Mouse (Mus musculus): ENCODE measurements around the gene Dglucy. TPM values are rescaled to one million over a fixed set of nuclear protein-coding genes. Genes with fewer than 3 reads are reported as not detected.

The Dglucy gene
- polyA plus RNA-seq, 1 experiment from 2014 or later: 0.44 TPM

- Histone ChIP-seq H3K27ac (ENCODE audit: low read depth, low read length) (no peak overlapping the region), H3K9me3 (ENCODE audit: control insufficient read depth, low read length) (no peaks in the 10 kb centered on the region; the same call in 1 of the 2 replicates), H3K9ac (ENCODE audit: low read length) (no peak overlapping the region), H3K4me3 (ENCODE audit: low read depth, low read length) (no peak overlapping the region), H3K4me1 (ENCODE audit: control insufficient read depth, insufficient read depth, low read length) (no peaks in the 10 kb centered on the region), H3K4me2 (no peak overlapping the region), H3K27me3 (ENCODE audit: control insufficient read depth, insufficient read depth, low read length) (no peaks in the 10 kb centered on the region), H3K36me3 (ENCODE audit: control insufficient read depth, insufficient read depth, low read length) (no peaks in the 10 kb centered on the region)
- ATAC-seq (ENCODE audit: low FRiP score): no peak
- no peak for DNase-seq (ENCODE audit: low spot score, missing footprints)
These were observed 86.2 kb downstream of the Dglucy start for GRCm38 (mm10) chr12:100865072-100865471.

- no peak overlapping the region for H3K4me3 ChIP-seq (ENCODE audit: low read depth, low read length)
- no peak overlapping the region for H3K9ac ChIP-seq (ENCODE audit: low read length)
- H3K27ac ChIP-seq (ENCODE audit: low read depth, low read length): no peak overlapping the region
- no peaks in the 10 kb centered on the region; the same call in 1 of the 2 replicates for H3K9me3 ChIP-seq (ENCODE audit: control insufficient read depth, low read length)
- DNase-seq (ENCODE audit: low spot score, missing footprints) (no peak), ATAC-seq (ENCODE audit: low FRiP score) (no peak)
- H3K27me3 ChIP-seq (ENCODE audit: control insufficient read depth, insufficient read depth, low read length): no peaks in the 10 kb centered on the region
- H3K4me1 ChIP-seq (ENCODE audit: control insufficient read depth, insufficient read depth, low read length): no peaks in the 10 kb centered on the region
- H3K4me2 ChIP-seq: no peak overlapping the region
- no peaks in the 10 kb centered on the region for H3K36me3 ChIP-seq (ENCODE audit: control insufficient read depth, insufficient read depth, low read length)
- WGBS: 81% methylated on average over 11 of the region's 11 CpGs
These were observed 86.7 kb downstream of the Dglucy start for GRCm38 (mm10) chr12:100865509-100866078.

- DNase-seq (ENCODE audit: low spot score, missing footprints) (no peak), ATAC-seq (ENCODE audit: low FRiP score) (no peak)
- Histone ChIP-seq H3K4me1 (ENCODE audit: control insufficient read depth, insufficient read depth, low read length) (no peaks in the 10 kb centered on the region), H3K27ac (ENCODE audit: low read depth, low read length) (no peak overlapping the region), H3K4me2 (no peak overlapping the region), H3K36me3 (ENCODE audit: control insufficient read depth, insufficient read depth, low read length) (no peaks in the 10 kb centered on the region), H3K9me3 (ENCODE audit: control insufficient read depth, low read length) (no peaks in the 10 kb centered on the region; the same call in 1 of the 2 replicates), H3K4me3 (ENCODE audit: low read depth, low read length) (no peak overlapping the region), H3K9ac (ENCODE audit: low read length) (no peak overlapping the region), H3K27me3 (ENCODE audit: control insufficient read depth, insufficient read depth, low read length) (no peaks in the 10 kb centered on the region)
- 89% methylated on average over 8 of the region's 8 CpGs for WGBS
These were observed 88.2 kb downstream of the Dglucy start for GRCm38 (mm10) chr12:100867097-100867496.

- no peaks in the 10 kb centered on the region for H3K36me3 ChIP-seq (ENCODE audit: control insufficient read depth, insufficient read depth, low read length)
- H3K27ac ChIP-seq (ENCODE audit: low read depth, low read length): no peak overlapping the region
- no peak overlapping the region for H3K4me3 ChIP-seq (ENCODE audit: low read depth, low read length)
- no peaks in the 10 kb centered on the region for H3K4me1 ChIP-seq (ENCODE audit: control insufficient read depth, insufficient read depth, low read length)
- no peak overlapping the region for H3K9ac ChIP-seq (ENCODE audit: low read length)
- DNase-seq (ENCODE audit: low spot score, missing footprints) (no peak), ATAC-seq (ENCODE audit: low FRiP score) (no peak)
- H3K4me2 ChIP-seq: no peak overlapping the region
- no peaks in the 10 kb centered on the region for H3K27me3 ChIP-seq (ENCODE audit: control insufficient read depth, insufficient read depth, low read length)
- no peaks in the 10 kb centered on the region; the same call in 1 of the 2 replicates for H3K9me3 ChIP-seq (ENCODE audit: control insufficient read depth, low read length)
- 71% methylated on average over 4 of the region's 4 CpGs for WGBS
These were observed 89.3 kb downstream of the Dglucy start for GRCm38 (mm10) chr12:100868049-100868622.

GRCm38 (mm10) chr12:100871234-100871633 is 92.4 kb downstream of the Dglucy start:
- no peak for ATAC-seq (ENCODE audit: low FRiP score)
- Histone ChIP-seq H3K9me3 (ENCODE audit: control insufficient read depth, low read length) (no peaks in the 10 kb centered on the region; the same call in 1 of the 2 replicates), H3K4me2 (no peak overlapping the region), H3K27me3 (ENCODE audit: control insufficient read depth, insufficient read depth, low read length) (no peaks in the 10 kb centered on the region), H3K27ac (ENCODE audit: low read depth, low read length) (no peak overlapping the region), H3K4me1 (ENCODE audit: control insufficient read depth, insufficient read depth, low read length) (no peaks in the 10 kb centered on the region), H3K36me3 (ENCODE audit: control insufficient read depth, insufficient read depth, low read length) (no peaks in the 10 kb centered on the region), H3K4me3 (ENCODE audit: low read depth, low read length) (no peak overlapping the region), H3K9ac (ENCODE audit: low read length) (no peak overlapping the region)
- no peak for DNase-seq (ENCODE audit: low spot score, missing footprints)
- 92% methylated on average over 6 of the region's 6 CpGs for WGBS

GRCm38 (mm10) chr12:100871841-100872240 is 93.0 kb downstream of the Dglucy start:
- H3K27ac ChIP-seq (ENCODE audit: low read depth, low read length): no peak overlapping the region
- WGBS: 85% methylated on average over 2 of the region's 2 CpGs
- no peaks in the 10 kb centered on the region for H3K4me1 ChIP-seq (ENCODE audit: control insufficient read depth, insufficient read depth, low read length)
- ATAC-seq (ENCODE audit: low FRiP score) (no peak), DNase-seq (ENCODE audit: low spot score, missing footprints) (no peak)
- no peak overlapping the region for H3K9ac ChIP-seq (ENCODE audit: low read length)
- no peaks in the 10 kb centered on the region for H3K36me3 ChIP-seq (ENCODE audit: control insufficient read depth, insufficient read depth, low read length)
- no peaks in the 10 kb centered on the region for H3K27me3 ChIP-seq (ENCODE audit: control insufficient read depth, insufficient read depth, low read length)
- no peak overlapping the region for H3K4me3 ChIP-seq (ENCODE audit: low read depth, low read length)
- H3K4me2 ChIP-seq: no peak overlapping the region
- H3K9me3 ChIP-seq (ENCODE audit: control insufficient read depth, low read length): no peaks in the 10 kb centered on the region; the same call in 1 of the 2 replicates

GRCm38 (mm10) chr12:100873612-100874011 is 94.8 kb downstream of the Dglucy start:
- no peaks in the 10 kb centered on the region for H3K4me1 ChIP-seq (ENCODE audit: control insufficient read depth, insufficient read depth, low read length)
- H3K4me2 ChIP-seq: no peak overlapping the region
- no peaks in the 10 kb centered on the region for H3K27me3 ChIP-seq (ENCODE audit: control insufficient read depth, insufficient read depth, low read length)
- no peak for DNase-seq (ENCODE audit: low spot score, missing footprints)
- no peaks in the 10 kb centered on the region for H3K36me3 ChIP-seq (ENCODE audit: control insufficient read depth, insufficient read depth, low read length)
- H3K9ac ChIP-seq (ENCODE audit: low read length): no peak overlapping the region
- no peak overlapping the region for H3K4me3 ChIP-seq (ENCODE audit: low read depth, low read length)
- H3K27ac ChIP-seq (ENCODE audit: low read depth, low read length): no peak overlapping the region
- 82% methylated on average over 3 of the region's 3 CpGs for WGBS
- ATAC-seq (ENCODE audit: low FRiP score): no peak
- H3K9me3 ChIP-seq (ENCODE audit: control insufficient read depth, low read length): no peaks in the 10 kb centered on the region; the same call in 1 of the 2 replicates

GRCm38 (mm10) chr12:100875553-100875952 is 96.7 kb downstream of the Dglucy start:
- H3K9ac ChIP-seq (ENCODE audit: low read length): no peak overlapping the region
- no peak overlapping the region for H3K4me2 ChIP-seq
- peak; percentile 64 for DNase-seq (ENCODE audit: low spot score, missing footprints)
- 65% methylated on average over 3 of the region's 3 CpGs for WGBS
- H3K27ac ChIP-seq (ENCODE audit: low read depth, low read length): no peak overlapping the region
- ATAC-seq (ENCODE audit: low FRiP score): no peak
- no peaks in the 10 kb centered on the region for H3K4me1 ChIP-seq (ENCODE audit: control insufficient read depth, insufficient read depth, low read length)
- H3K36me3 ChIP-seq (ENCODE audit: control insufficient read depth, insufficient read depth, low read length): no peaks in the 10 kb centered on the region
- no peak overlapping the region for H3K4me3 ChIP-seq (ENCODE audit: low read depth, low read length)
- no peaks in the 10 kb centered on the region for H3K27me3 ChIP-seq (ENCODE audit: control insufficient read depth, insufficient read depth, low read length)
- H3K9me3 ChIP-seq (ENCODE audit: control insufficient read depth, low read length): no peaks in the 10 kb centered on the region

GRCm38 (mm10) chr12:100875960-100876359 is 97.1 kb downstream of the Dglucy start:
- ATAC-seq (ENCODE audit: low FRiP score): no peak
- H3K4me2 ChIP-seq: no peak overlapping the region
- no peaks in the 10 kb centered on the region for H3K27me3 ChIP-seq (ENCODE audit: control insufficient read depth, insufficient read depth, low read length)
- no peak overlapping the region for H3K27ac ChIP-seq (ENCODE audit: low read depth, low read length)
- no peak for DNase-seq (ENCODE audit: low spot score, missing footprints)
- no peaks in the 10 kb centered on the region for H3K36me3 ChIP-seq (ENCODE audit: control insufficient read depth, insufficient read depth, low read length)
- no peaks in the 10 kb centered on the region for H3K4me1 ChIP-seq (ENCODE audit: control insufficient read depth, insufficient read depth, low read length)
- 79% methylated on average over 5 of the region's 6 CpGs for WGBS
- no peaks in the 10 kb centered on the region for H3K9me3 ChIP-seq (ENCODE audit: control insufficient read depth, low read length)
- no peak overlapping the region for H3K9ac ChIP-seq (ENCODE audit: low read length)
- H3K4me3 ChIP-seq (ENCODE audit: low read depth, low read length): no peak overlapping the region

Data from midbrain, embryonic 11.5 days (tissue).